Mouse (Mus musculus) hindbrain, embryonic 13.5 days (tissue): ENCODE data around the gene Surf4. TPM values are rescaled to one million over a fixed set of nuclear protein-coding genes. Genes with fewer than 3 reads are reported as not detected.
"Not testable (repeated sequence)": the region's sequence is repeated elsewhere in the genome, so short reads cannot be mapped to it uniquely, and the experiment has no call there.

ENCODE experiments used
- ATAC-seq: fragments of 200-750 bp; cut with Nextera tagmentation; 2 replicates; pipeline ENCODE4 v1.8.0; 2017; ENCODE audit warnings: moderate TSS enrichment; ENCODE audit not compliant: low FRiP score
- H3K27ac ChIP-seq: fragments of 300-500 bp; sonication (generic); 2 replicates; pipeline ENCODE4 v1.5.1; 2015; ENCODE audit warnings: inconsistent platforms, mild to moderate bottlenecking, moderate library complexity
- H3K27me3 ChIP-seq: fragments of 300-500 bp; sonication (generic); 2 replicates; pipeline ENCODE4 v1.6.1; 2015; ENCODE audit warnings: mild to moderate bottlenecking, inconsistent platforms
- H3K36me3 ChIP-seq: fragments of 300-500 bp; sonication (generic); 2 replicates; pipeline ENCODE4 v1.6.1; 2015; ENCODE audit warnings: mild to moderate bottlenecking, inconsistent platforms
- H3K4me1 ChIP-seq: fragments of 300-500 bp; sonication (generic); replicated peaks from 2 replicates; pipeline ENCODE4 v1.6.1; 2015; ENCODE audit warnings: inconsistent platforms
- H3K4me2 ChIP-seq: fragments of 300-500 bp; sonication (generic); 2 replicates; pipeline ENCODE4 v1.6.1; 2015; ENCODE audit warnings: inconsistent platforms, mild to moderate bottlenecking, moderate library complexity
- H3K4me3 ChIP-seq: fragments of 300-500 bp; sonication (generic); 2 replicates; pipeline ENCODE4 v1.5.1; 2015; ENCODE audit warnings: mild to moderate bottlenecking, inconsistent platforms
- H3K9ac ChIP-seq: fragments of 300-500 bp; sonication (generic); 2 replicates; pipeline ENCODE4 v1.6.1; 2015; ENCODE audit warnings: mild to moderate bottlenecking, inconsistent platforms
- H3K9me3 ChIP-seq: fragments of 300-500 bp; sonication (generic); 2 replicates; pipeline ENCODE4 v1.6.1; 2016; ENCODE audit warnings: inconsistent platforms
- WGBS: fragments of 180-500 bp; shearing (Covaris S2); methylation state at CpG from one replicate; pipeline ENCODE4 v1.1.7; 2015; 5-methylcytosine and 5-hydroxymethylcytosine counted together
- polyA plus RNA-seq: library from polyadenylated mRNA; unstranded; fragments of >200 nt; fragmentation: Nextera tagmentation; extraction: Ambion mirVana; gene quantifications from 2 replicates; pipeline ENCODE4 v1.2.1, GENCODE M21; 2015

The Surf4 gene
- polyA plus RNA-seq, 1 experiment from 2014 or later, result 114 TPM

DNA sequence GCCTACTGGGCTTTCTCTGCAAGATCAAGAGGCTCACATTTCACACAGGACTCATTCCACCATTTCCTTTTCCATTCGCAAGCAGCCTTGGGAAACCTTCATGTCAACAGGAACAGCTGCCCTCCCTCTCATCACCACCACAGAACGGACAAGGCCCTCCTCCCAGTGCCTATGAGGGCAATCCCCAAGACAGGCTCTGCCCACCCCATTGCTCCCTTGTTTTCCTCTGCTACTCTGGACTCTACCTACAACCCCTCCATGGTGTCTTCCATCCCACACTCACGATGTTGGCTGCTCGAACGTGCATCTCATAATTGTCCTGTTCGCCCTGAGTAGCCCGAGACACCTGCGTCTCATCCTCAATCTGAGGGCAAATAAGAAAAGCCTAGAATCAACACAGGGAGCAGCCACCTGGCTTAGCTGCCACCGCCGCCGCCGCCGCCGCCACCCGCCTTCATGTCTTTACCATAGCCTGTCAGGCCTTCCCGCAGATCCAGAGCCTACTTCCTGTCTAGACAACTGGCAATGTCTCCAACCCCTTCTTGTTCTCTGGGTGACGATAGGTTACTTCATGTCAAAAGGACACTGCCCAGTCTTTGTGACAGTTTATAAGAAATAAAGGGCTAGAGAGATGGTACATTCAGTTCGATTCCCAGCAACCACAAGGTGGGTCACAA, 24.9 kb downstream of the Surf4 start:
- H3K27ac ChIP-seq, result no peak overlapping the region
- ATAC-seq, result no peak
- 92% methylated on average over 18 of the region's 18 CpGs for WGBS
- peak overlapping the region; percentile 85 for H3K4me3 ChIP-seq
- H3K36me3 ChIP-seq, result peaks cover 70% of the 10 kb centered on the region
- peak overlapping the region; percentile 90 for H3K9ac ChIP-seq
- no peaks in the 10 kb centered on the region for H3K9me3 ChIP-seq
- H3K27me3 ChIP-seq, result no peaks in the 10 kb centered on the region
- H3K4me1 ChIP-seq, result peaks cover 50% of the 10 kb centered on the region
- H3K4me2 ChIP-seq, result peak overlapping the region; percentile 70

DNA sequence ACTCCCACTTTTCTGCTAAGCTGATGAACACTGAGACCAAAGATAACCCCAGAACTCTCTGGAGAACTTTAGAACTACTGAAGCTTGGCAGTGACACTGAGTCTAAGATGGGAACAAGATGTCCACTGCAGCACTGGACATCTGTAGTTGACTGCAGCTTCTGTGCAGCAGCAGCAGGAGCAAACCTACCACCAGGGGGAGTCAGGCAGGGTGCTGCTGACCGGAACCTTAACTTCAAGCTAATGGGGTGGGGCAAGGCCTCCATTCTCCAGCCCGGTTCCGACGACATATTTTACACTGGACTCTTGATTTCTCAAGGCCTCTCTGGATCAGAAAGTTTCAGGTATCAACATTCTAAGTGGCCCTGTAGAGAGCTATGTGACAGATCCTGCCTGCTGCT, 26.6 kb downstream of the Surf4 start:
- no peak overlapping the region for H3K27ac ChIP-seq
- WGBS, result 67% methylated on average over 4 of the region's 4 CpGs
- H3K9me3 ChIP-seq, result no peaks in the 10 kb centered on the region
- H3K4me2 ChIP-seq, result no peak overlapping the region
- peaks cover 53% of the 10 kb centered on the region for H3K36me3 ChIP-seq
- H3K27me3 ChIP-seq, result no peaks in the 10 kb centered on the region
- ATAC-seq, result no peak
- no peak overlapping the region for H3K4me3 ChIP-seq
- H3K9ac ChIP-seq, result 0 out of 2 replicates have a peak overlapping the region, but pooled peaks have one; percentile 90
- H3K4me1 ChIP-seq, result peaks cover 50% of the 10 kb centered on the region

DNA sequence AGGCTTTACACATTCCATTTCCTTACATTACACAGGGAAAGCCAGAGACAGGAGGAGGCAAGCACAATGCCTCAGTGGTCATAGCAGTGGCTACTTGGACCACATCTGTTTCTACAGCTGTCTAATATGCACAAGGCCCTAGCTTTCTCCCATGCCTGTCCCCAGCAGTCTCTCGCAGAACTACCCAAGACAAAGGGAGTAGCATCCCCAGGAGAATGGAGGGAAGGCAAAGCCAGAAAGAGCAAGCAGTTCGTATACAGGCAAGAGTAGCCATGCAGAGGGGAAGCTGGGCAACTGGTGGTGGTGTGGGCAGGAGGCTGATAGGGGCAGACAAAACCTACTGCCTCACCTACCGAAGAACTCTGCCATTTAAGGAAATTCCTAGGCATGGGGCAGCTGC, 27.3 kb downstream of the Surf4 start:
- Histone ChIP-seq H3K27me3 (no peaks in the 10 kb centered on the region), H3K9ac (0 out of 2 replicates have a peak overlapping the region, but pooled peaks have one; percentile 31), H3K36me3 (peaks cover 46% of the 10 kb centered on the region), H3K9me3 (no peaks in the 10 kb centered on the region), H3K4me1 (peaks cover 50% of the 10 kb centered on the region), H3K27ac (no peak overlapping the region), H3K4me2 (no peak overlapping the region), H3K4me3 (no peak overlapping the region)
- 93% methylated on average over 3 of the region's 3 CpGs for WGBS
- no peak for ATAC-seq

DNA sequence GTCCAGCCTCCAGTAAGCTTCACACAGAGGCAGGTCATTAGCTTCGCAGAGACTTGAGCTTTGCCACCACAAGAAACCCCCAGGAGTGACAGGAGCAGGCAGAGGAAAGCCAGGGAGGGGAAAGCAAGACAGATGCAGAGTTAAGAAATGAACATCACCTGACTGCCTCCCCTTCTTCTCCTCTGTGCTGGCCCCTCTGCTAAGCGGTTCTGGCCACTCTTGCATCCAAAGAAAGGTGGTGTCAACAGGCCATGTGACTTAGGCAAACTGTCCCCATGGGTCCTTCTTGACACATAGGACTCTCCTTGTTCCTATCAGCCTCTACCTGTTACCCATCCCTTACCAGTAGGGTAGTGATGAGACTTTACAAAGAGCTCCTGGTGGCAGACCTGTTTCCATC, 27.8 kb downstream of the Surf4 start:
- no peaks in the 10 kb centered on the region for H3K9me3 ChIP-seq
- H3K27me3 ChIP-seq, result no peaks in the 10 kb centered on the region
- no peak overlapping the region for H3K9ac ChIP-seq
- H3K27ac ChIP-seq, result no peak overlapping the region
- ATAC-seq, result no peak
- peaks cover 46% of the 10 kb centered on the region for H3K36me3 ChIP-seq
- no peak overlapping the region for H3K4me3 ChIP-seq
- peaks cover 55% of the 10 kb centered on the region for H3K4me1 ChIP-seq
- 91% methylated on average over 2 of the region's 2 CpGs for WGBS
- H3K4me2 ChIP-seq, result no peak overlapping the region

DNA sequence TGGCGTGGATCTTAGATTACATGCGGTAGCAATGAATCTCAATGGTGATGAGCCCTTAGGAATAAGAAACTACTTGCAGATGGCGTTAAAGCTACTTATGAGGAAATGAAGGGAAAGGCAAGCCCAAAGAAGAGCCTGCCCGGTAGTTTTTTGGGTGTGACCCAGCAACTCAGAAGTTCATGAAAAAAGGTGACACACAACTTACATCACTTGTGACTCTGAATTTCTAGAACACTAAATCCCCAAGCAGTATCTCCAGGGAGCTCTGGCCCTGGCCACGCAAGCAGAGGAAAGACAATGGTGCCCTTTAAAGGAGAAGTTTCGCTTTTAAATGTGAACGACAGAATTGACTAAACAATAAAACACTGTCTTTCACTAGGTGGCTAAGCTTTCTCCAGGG, 30.4 kb downstream of the Surf4 start:
- Histone ChIP-seq H3K36me3 (peaks cover 63% of the 10 kb centered on the region), H3K9me3 (no peaks in the 10 kb centered on the region), H3K9ac (peak overlapping the region; percentile 83), H3K4me2 (peak overlapping the region; percentile 75), H3K27me3 (no peaks in the 10 kb centered on the region), H3K27ac (peak overlapping the region; percentile 92), H3K4me3 (peak overlapping the region; percentile 64), H3K4me1 (peaks cover 39% of the 10 kb centered on the region)
- no peak for ATAC-seq
- 13% methylated on average over 7 of the region's 7 CpGs for WGBS

DNA sequence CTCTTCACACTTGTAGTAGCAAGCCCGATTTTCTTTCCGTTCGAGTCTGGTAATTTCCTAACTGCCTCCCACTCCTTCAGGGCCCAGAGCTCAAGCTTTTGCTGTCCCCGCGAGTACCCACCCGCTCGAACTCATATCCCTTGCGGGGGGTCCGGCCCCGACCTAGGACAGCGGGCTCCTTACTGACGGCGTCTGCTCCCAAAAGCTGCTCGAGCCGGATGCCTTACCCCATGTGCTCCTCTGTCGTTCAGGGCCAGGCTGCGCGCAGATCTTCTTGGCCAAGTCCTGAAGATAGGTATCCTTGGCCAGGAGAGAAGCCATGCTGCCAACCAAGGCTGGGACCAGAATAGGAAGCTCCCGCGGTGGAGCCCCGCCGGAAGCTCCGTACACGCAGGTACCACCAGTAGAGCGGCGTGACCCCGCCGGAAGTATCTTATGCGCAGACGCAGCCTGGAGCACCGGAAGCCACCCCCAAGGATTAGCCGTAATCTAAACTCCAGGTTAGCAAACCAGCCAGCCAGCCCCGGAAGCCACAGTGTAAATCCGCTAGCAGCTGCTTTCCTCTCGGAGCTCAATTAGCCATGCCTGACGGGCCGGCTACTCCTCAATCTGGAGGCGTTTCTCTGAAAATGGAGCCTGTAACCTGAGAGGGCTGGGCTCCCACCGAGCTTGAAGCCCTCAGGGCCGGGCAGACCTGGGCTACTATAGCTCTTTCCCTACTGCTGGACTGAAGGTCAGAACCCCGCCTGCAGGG, 31.1 kb downstream of the Surf4 start, which contains the start of gene Surf6:
TSS of gene Surf6 (minus strand) at position 413 of the 754 bp plus-strand sequence.
- peak within 1 kb of the TSS; percentile 92 for H3K27ac ChIP-seq
- H3K4me2 ChIP-seq, result peak within 1 kb of the TSS; percentile 75
- peak within 1 kb of the TSS; percentile 64 for H3K4me3 ChIP-seq
- ATAC-seq, result peak; percentile 95
- H3K27me3 ChIP-seq, result no peaks in the 10 kb centered on the region
- peak within 1 kb of the TSS; percentile 83 for H3K9ac ChIP-seq
- peaks cover 63% of the 10 kb centered on the region for H3K36me3 ChIP-seq
- no peaks in the 10 kb centered on the region for H3K9me3 ChIP-seq
- under 1% methylated on average over 41 of the region's 41 CpGs for WGBS
- H3K4me1 ChIP-seq, result peaks cover 32% of the 10 kb centered on the region

DNA sequence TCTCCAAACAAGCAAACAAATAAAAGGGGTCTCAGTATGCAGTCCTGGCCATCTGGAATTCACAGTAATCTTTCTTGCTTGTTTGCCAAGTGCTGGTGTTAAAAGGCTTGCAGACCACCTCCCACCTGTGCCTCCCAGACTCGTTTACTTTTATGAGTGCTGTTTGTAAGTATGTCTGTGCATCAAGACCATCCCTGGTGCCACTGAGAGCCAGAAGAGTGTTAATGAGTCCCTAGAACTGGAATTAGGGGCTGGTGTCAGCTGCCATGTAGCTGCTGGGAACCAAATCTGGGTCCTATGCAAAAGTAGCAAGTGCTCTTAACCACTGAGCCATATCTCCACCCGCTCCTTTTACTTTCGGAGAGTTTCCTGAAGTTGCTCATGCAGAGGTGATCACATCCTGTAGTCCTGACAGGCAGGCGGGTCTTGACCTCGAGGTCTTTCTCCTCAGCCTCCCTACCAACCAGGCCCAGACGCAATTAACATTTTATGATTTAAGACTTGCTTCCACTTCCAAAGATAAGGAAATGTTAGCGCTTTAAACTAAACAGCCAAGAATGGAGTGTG, 31.8 kb downstream of the Surf4 start:
- Histone ChIP-seq H3K9me3 (no peaks in the 10 kb centered on the region), H3K9ac (peak overlapping the region; percentile 83), H3K4me1 (peaks cover 27% of the 10 kb centered on the region), H3K27me3 (no peaks in the 10 kb centered on the region), H3K36me3 (peaks cover 63% of the 10 kb centered on the region), H3K27ac (no peak overlapping the region), H3K4me2 (peak overlapping the region; percentile 75), H3K4me3 (peak overlapping the region; percentile 64)
- 16% methylated on average over 7 of the region's 7 CpGs for WGBS
- no peak for ATAC-seq

DNA sequence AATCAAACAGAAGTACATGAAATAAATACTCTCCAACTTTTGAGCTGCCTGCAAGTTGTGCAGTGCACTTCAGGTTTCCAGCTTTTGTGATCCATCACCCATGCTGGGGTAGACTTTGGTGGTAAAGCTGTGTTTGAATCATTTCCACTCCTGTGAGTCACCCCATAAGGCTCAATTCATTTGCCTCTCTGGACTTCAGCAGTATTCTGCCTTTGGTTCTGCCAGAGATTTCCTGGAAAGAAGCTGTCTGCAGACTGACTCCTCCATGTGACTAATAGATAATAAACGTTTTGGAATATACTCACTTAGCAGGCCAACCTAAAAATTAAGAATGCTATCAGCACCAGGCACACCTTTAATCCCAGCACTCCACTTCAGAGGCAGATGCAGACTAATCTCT, 33.0 kb downstream of the Surf4 start:
- Histone ChIP-seq H3K27me3 (no peaks in the 10 kb centered on the region), H3K36me3 (peaks cover 63% of the 10 kb centered on the region), H3K4me2 (no peak overlapping the region), H3K9ac (no peak overlapping the region), H3K4me3 (no peak overlapping the region), H3K9me3 (no peaks in the 10 kb centered on the region), H3K4me1 (peaks cover 27% of the 10 kb centered on the region), H3K27ac (no peak overlapping the region)
- ATAC-seq, result no peak
- 84% methylated on average over 1 of the region's 1 CpGs for WGBS

DNA sequence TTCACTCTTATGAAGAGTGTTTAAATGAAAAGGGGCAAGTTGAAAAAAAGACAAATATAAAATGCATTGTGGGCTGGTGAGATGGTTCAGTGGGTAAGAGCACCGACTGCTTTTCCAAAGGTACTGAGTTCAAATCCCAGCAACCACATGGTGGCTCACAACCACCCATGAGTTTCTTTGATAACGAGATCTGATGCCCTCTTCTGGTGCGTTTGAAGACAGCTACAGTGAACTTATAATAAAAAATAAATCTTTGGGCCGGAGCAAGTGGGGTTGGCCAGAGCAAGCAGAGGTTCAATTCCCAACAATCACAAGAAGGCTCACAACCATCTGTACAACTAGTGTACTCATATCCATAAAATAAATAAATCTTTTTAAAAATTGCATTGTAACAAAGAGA, 37.8 kb downstream of the Surf4 start:
- Histone ChIP-seq H3K4me3 (no peak overlapping the region), H3K4me1 (peaks cover 2% of the 10 kb centered on the region; the same call in 1 of the 2 replicates), H3K4me2 (no peak overlapping the region), H3K36me3 (peaks cover 89% of the 10 kb centered on the region), H3K27ac (no peak overlapping the region), H3K27me3 (no peaks in the 10 kb centered on the region), H3K9me3 (no peaks in the 10 kb centered on the region), H3K9ac (no peak overlapping the region)
- no peak for ATAC-seq
- WGBS, result 92% methylated on average over 4 of the region's 4 CpGs

DNA sequence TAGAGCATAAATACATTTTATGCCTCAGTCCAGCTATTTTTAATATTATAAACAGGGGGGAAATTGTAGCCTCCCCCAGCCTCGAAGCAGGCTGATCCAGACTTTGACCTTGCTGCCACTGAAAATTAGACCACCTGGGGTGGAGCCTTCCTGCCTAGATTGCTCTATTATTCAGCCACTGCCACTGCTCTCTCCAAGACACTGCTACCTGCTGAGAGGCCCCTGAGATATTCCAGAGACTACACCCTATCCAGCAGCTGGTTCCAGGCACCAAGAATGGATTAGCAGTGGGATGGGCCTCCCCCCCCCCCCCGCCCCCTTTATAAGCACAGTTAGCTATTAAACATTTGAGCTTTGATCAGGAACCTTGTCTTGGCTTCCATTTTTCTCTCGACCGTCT, 47.6 kb downstream of the Surf4 start:
- not testable (repeated sequence) for H3K4me3 ChIP-seq, H3K9ac ChIP-seq, H3K27me3 ChIP-seq, ATAC-seq, H3K4me2 ChIP-seq, H3K4me1 ChIP-seq, H3K27ac ChIP-seq
- WGBS, result 74% methylated on average over 4 of the region's 4 CpGs
- H3K36me3 ChIP-seq, result peaks cover 37% of the 10 kb centered on the region
- H3K9me3 ChIP-seq, result peaks cover 10% of the 10 kb centered on the region; the same call in 1 of the 2 replicates

DNA sequence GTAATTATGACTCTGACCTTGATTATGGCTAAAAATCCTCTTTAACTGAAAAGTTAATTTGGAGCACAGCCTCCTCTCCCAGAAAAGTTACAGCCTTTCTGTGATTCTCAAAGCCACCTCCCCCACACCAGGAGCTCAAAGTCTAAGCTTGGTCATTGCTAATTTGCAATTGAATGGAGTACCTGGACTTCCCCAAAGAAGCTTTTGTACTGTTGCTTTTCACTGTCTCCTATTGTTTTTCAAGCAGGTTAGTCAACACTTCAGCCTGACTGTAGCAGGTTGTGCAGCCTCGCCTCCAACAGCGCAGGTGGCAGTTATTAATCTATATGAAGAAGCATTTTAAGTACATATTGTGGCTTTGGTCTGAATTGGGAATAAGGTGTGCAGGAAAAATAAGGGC, 48.2 kb downstream of the Surf4 start:
- ATAC-seq, H3K9ac ChIP-seq, H3K4me1 ChIP-seq, H3K27me3 ChIP-seq, H3K4me2 ChIP-seq, H3K4me3 ChIP-seq, H3K27ac ChIP-seq: not testable (repeated sequence)
- 79% methylated on average over 2 of the region's 2 CpGs for WGBS
- Histone ChIP-seq H3K9me3 (peaks cover 10% of the 10 kb centered on the region; the same call in 1 of the 2 replicates), H3K36me3 (peaks cover 31% of the 10 kb centered on the region)

DNA sequence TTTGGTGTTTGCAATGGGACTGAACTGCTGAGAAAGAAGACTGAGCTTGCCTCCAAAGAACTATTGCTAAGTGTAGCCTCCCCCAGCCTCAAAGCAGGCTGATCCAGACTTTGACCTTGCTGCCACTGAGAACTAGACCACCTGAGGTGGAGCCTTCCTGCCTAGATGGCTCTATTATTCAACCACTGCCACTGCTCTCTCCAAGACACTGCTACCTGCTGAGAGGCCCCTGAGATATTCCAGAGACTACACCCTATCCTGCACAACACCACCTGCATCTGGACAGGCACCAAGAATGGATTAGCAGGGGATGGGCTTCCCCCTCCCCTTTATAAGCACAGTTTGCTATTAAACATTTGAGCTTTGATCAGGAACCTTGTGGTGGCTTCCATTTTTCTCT, 55.2 kb downstream of the Surf4 start:
- no peak overlapping the region for H3K27ac ChIP-seq
- peaks cover 3% of the 10 kb centered on the region; the same call in 1 of the 2 replicates for H3K9me3 ChIP-seq
- no peak overlapping the region for H3K4me2 ChIP-seq

More for the DNA sequence above, 55.2 kb downstream of the Surf4 start:
- H3K4me3 ChIP-seq, result no peak overlapping the region
- H3K9ac ChIP-seq, result no peak overlapping the region
- no peaks in the 10 kb centered on the region for H3K36me3 ChIP-seq
- no peaks in the 10 kb centered on the region for H3K27me3 ChIP-seq
- ATAC-seq, result no peak
- H3K4me1 ChIP-seq, result no peaks in the 10 kb centered on the region
